Mouse (Mus musculus): ENCODE results near the gene Ces1h.
"Not testable (repeated sequence)": the region's sequence is repeated elsewhere in the genome, so short reads cannot be mapped to it uniquely, and the experiment has no call there.

Gene Ces1h

DNA sequence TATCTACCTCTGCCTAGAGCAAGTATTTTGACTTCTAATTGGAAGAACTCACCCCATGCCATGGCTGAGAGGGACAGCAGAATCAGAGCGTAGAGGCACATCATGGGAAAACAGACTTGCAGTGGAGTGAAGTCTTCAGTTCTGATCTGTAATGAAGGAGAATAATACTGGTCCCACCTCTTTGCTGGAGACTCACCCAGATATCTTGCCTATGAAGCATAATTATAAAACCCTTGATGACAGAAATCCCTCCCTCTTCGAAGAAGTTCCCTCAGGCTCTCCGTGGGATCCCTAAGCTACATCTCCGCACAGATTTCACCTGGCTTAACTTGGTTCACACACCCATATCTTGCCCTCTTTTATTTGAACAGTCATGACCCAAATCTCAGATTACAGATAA, at the start of gene Ces1h:
Gene Ces1h, minus strand, starts transcription at position 101 of the 400 bp plus-strand sequence.
- no peak for DNase-seq (ENCODE audit: extremely low spot score, low spot score)

DNA sequence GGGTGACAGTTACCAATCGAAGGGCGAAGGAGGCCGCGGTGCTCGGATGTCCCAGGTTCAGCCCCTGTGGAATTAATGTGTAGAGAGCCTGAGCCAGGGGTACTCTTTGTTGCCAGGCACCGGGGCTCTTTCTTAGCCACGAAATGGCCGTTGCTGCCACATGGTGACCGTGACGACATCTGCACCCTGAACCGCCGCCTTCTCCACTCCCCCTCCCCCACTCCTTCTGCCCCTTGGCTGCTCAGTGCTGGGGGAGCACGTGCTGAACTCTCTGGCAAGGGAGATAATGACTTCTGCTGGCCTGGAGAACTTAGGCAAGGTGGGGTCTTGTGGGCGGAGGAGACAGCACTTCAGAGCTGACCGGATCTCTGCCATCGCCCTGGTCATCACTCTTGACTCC, 47.7 kb upstream of the Ces1h start:
- DNase-seq (ENCODE audit: extremely low spot score, low spot score) = no peak

DNA sequence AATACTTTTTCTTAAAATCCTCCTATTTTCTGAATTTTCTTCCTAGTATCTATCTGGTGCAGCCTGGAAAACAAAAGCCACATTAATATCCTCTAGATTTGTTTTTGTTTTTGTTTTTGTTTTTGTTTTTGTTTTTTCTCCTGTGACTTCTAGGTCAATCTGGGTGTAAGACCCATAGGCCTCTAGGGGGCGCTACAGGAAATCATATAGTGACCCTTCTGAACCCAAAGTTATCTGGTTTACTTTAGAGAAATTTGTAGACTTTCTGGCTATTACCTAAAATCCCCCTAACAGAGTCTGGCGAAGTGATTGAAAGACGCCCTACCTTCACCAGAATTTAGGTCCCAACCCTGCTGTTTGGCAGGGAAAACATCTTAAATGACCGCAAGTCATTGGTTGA, 35.9 kb upstream of the Ces1h start:
- DNase-seq (ENCODE audit: extremely low spot score, low spot score) = no peak

DNA sequence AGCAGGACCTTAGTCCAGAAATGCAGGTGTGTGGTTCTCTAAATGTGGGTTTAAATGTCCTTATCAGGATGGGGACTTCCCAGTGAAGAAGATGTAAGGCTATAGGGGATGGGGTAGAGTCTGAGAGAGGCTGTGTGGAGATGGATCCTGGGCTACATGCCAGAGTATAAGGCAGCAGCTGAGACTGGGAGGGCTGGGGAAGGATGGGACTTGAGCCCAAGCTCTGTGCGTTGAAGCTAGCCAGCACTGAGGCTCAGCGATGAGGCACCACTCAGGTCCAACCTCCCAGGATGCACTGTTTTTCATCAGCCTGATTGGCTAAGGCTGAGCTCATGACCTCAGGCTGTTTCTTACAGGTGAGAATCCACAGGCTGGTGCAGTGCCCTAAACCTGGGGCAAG, 29.3 kb upstream of the Ces1h start:
- DNase-seq (ENCODE audit: extremely low spot score, low spot score) = no peak

DNA sequence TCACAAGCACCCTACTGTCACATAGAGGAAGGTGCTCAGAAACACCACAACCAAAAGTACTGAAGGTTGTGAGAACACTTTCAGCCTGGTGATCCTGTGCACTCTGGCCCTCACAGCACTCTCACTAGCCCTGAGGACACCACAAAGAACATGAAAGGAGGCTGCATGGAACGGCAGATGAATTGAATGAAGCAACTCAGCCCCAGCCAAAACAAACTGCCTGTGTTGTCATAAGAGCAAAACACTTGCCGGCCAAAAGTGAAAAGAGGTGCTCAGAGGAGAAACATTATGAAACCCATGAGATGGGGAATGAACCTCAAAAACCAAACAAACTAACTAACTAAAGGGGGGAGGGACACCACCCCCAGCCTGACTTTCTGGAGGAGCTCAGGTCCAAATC, 20.2 kb upstream of the Ces1h start:
- no peak for DNase-seq (ENCODE audit: extremely low spot score, low spot score)

GRCm38 (mm10) chr8:93398044-93398443, 18.5 kb upstream of the Ces1h start:
- no peak for DNase-seq (ENCODE audit: extremely low spot score, low spot score)

DNA sequence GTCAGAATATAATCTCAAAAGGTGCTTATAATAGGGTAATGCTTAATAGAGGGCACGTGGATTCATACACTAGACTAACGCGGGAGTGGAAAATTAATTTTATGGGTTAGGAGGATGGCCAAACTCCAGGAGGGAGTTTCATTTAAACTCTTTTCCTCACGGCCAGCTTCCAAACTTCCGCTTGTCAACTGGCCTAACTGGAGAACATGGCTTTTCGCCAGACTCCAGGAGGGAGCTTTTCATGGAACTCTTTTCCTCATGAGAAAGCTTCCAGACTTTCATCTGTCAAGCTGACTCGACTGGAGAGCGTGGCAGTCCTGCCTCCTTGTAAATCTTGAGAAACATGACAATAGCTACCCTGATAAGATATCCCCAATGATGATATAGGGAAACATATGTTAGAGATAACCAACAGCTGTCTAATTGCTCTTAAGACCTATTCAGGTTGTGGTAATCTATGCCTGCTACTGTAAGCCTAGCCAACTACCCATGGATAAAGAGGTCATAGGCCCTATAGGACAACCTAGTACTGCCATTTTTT, 14.6 kb upstream of the Ces1h start:
- DNase-seq (ENCODE audit: extremely low spot score, low spot score) = not testable (repeated sequence)

GRCm38 (mm10) chr8:93369481-93369880, 10.0 kb downstream of the Ces1h start:
- DNase-seq (ENCODE audit: extremely low spot score, low spot score) = no peak

- DNase-seq (ENCODE audit: extremely low spot score, low spot score) = no peak
Measured at GRCm38 (mm10) chr8:93360113-93360512, 19.4 kb downstream of the Ces1h start.

- no peak for DNase-seq (ENCODE audit: extremely low spot score, low spot score)
Measured at GRCm38 (mm10) chr8:93339531-93339930, 40.0 kb downstream of the Ces1h start.

GRCm38 (mm10) chr8:93337207-93337606, 42.3 kb downstream of the Ces1h start, which contains the start of gene Ces1g:
TSS of gene Ces1g (minus strand) at chr8:93337308.
- DNase-seq (ENCODE audit: extremely low spot score, low spot score) = no peak

DNA sequence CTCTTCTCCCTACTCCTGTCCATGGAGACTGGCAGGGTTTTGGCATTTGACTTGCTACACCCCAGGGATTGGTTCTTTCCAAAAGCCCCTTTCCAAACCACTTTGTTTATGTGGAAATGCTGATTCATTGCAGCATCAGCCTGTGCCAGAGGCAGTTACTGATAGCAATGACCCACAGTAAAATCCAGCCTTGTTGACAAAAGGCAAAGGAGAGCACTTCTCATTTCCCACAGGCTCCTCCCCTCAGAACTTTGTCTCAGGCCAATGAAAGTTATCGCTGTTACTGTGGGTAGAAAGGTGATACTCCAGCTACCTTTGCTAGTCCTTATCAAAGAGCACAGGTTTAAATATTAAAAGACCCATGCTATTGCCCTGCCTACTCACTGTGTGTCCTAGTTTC, 46.8 kb downstream of the Ces1h start:
- no peak for DNase-seq (ENCODE audit: extremely low spot score, low spot score)

GRCm38 (mm10) chr8:93331151-93331550, 48.4 kb downstream of the Ces1h start:
- DNase-seq (ENCODE audit: extremely low spot score, low spot score) = no peak

DNA sequence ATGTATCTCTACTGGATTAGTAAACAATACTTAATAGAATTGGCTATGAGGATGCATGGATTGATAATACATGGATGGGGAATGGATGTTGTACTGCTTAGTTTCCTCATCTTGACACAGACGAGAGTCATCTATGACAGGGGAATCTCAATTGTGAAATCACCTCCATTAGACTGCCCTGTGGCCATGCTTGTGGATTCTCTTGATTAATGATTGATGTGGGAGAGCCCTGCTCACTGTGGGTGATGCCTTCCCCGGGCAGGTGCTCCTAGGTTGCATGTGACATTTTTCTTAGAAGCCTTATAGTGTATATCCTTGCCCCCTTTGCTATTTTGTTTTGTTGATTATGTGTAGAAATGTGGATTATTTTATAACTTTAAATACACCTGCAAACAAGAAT, 54.4 kb downstream of the Ces1h start:
- no peak for DNase-seq (ENCODE audit: extremely low spot score, low spot score)

DNA sequence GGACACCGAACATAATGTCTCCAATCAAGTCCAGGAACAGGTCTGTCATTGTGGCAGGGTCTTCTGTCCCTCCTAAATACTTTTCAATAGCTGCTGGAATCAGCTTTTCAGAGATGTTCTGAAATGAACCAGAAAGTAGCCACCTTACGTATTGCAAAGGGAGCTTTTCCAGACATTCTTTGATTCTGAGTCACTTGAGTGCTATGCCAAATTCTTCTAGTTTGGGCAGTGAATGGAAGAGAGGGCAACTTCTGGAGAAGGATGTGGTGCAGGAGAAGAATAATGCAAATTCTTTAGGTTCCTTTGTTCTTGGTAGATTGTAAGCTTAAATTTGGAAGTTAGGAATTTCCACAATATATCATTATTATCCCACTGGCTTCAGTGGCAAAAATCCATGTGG, 62.5 kb downstream of the Ces1h start:
- DNase-seq (ENCODE audit: extremely low spot score, low spot score) = no peak

GRCm38 (mm10) chr8:93315557-93315956, 64.0 kb downstream of the Ces1h start:
- no peak for DNase-seq (ENCODE audit: extremely low spot score, low spot score)

All from neural tube, embryonic 10.5 days (tissue).